Mouse (Mus musculus) G1E (cell line): Measurements from ENCODE around the gene Lamp1.

ENCODE experiments used
- CTCF ChIP-seq: IDR thresholded peaks from 2 replicates; pipeline ENCODE4 v1.5.1; 2012; ENCODE audit warnings: low read depth, low read length, inconsistent platforms, mixed read lengths
- GATA2 ChIP-seq: IDR thresholded peaks from 2 replicates; pipeline ENCODE4 v1.6.1; 2012; ENCODE audit warnings: low read depth, low read length, inconsistent platforms, borderline replicate concordance
- POLR2AphosphoS5 ChIP-seq: IDR thresholded peaks from 2 replicates; pipeline ENCODE4 v1.6.1; 2012; ENCODE audit warnings: low read depth, low read length, inconsistent platforms; ENCODE audit not compliant: insufficient replicate concordance

GRCm38 (mm10) chr8:13200301-13201012 lies 41.5 kb downstream of the Lamp1 start, which contains the start of gene Grtp1:
- TF ChIP-seq CTCF (no peak), POLR2AphosphoS5 (no peak), GATA2 (no peak)
